Mouse (Mus musculus): ENCODE measurements around the gene Mlec. TPM values are rescaled to one million over a fixed set of nuclear protein-coding genes. Genes with fewer than 3 reads are reported as not detected.
"Not testable (repeated sequence)": the region's sequence is repeated elsewhere in the genome, so short reads cannot be mapped to it uniquely, and the experiment has no call there.

Mlec gene
- polyA plus RNA-seq, 1 experiment from 2014 or later = 57.7 TPM

GRCm38 (mm10) chr5:115168641-115169415 is 10.8 kb upstream of the Mlec start:
- ATAC-seq (ENCODE audit: low FRiP score, low read depth) = no peak
- no peak overlapping the region for H3K27ac ChIP-seq
- H3K36me3 ChIP-seq = peaks cover 13% of the 10 kb centered on the region
- peaks cover 4% of the 10 kb centered on the region; the same call in 1 of the 2 replicates for H3K4me1 ChIP-seq
- WGBS = 33% methylated on average over 27 of the region's 27 CpGs
- no peak overlapping the region for H3K4me3 ChIP-seq
- H3K4me2 ChIP-seq (replicated peaks) = no peak overlapping the region; the same call in 1 of the 2 replicates
- no peaks in the 10 kb centered on the region for H3K9me3 ChIP-seq
- no peaks in the 10 kb centered on the region for H3K27me3 ChIP-seq (replicated peaks)
- 0 out of 2 replicates have a peak overlapping the region, but pooled peaks have one; percentile 8 for H3K9ac ChIP-seq

GRCm38 (mm10) chr5:115167396-115167795 is 9.4 kb upstream of the Mlec start:
- Histone ChIP-seq H3K4me1 (peaks cover 4% of the 10 kb centered on the region; the same call in 1 of the 2 replicates), H3K4me3 (no peak overlapping the region), H3K9ac (no peak overlapping the region), H3K27ac (no peak overlapping the region), H3K4me2 (replicated peaks) (no peak overlapping the region), H3K27me3 (replicated peaks) (no peaks in the 10 kb centered on the region), H3K9me3 (no peaks in the 10 kb centered on the region), H3K36me3 (peaks cover 11% of the 10 kb centered on the region)
- ATAC-seq (ENCODE audit: low FRiP score, low read depth) = no peak
- 71% methylated on average over 6 of the region's 6 CpGs for WGBS

GRCm38 (mm10) chr5:115166815-115167194 is 8.8 kb upstream of the Mlec start:
- Histone ChIP-seq H3K27ac (no peak overlapping the region), H3K4me1 (peaks cover 4% of the 10 kb centered on the region; the same call in 1 of the 2 replicates), H3K27me3 (replicated peaks) (no peaks in the 10 kb centered on the region), H3K9ac (no peak overlapping the region), H3K4me2 (replicated peaks) (no peak overlapping the region), H3K9me3 (no peaks in the 10 kb centered on the region), H3K36me3 (peaks cover 5% of the 10 kb centered on the region), H3K4me3 (no peak overlapping the region)
- ATAC-seq (ENCODE audit: low FRiP score, low read depth) = no peak
- WGBS = 83% methylated on average over 7 of the region's 7 CpGs

- Histone ChIP-seq H3K9me3 (no peaks in the 10 kb centered on the region), H3K27me3 (replicated peaks) (no peaks in the 10 kb centered on the region), H3K36me3 (peaks cover 4% of the 10 kb centered on the region; the same call in 1 of the 2 replicates), H3K4me3 (no peak overlapping the region), H3K27ac (no peak overlapping the region), H3K9ac (no peak overlapping the region), H3K4me2 (replicated peaks) (no peak overlapping the region), H3K4me1 (peaks cover 4% of the 10 kb centered on the region; the same call in 1 of the 2 replicates)
- 57% methylated on average over 11 of the region's 11 CpGs for WGBS
- ATAC-seq (ENCODE audit: low FRiP score, low read depth) = no peak
These were observed 8.2 kb upstream of the Mlec start for GRCm38 (mm10) chr5:115165895-115166814.

- Histone ChIP-seq H3K36me3 (peaks cover 3% of the 10 kb centered on the region; the same call in 1 of the 2 replicates), H3K4me1 (peaks cover 4% of the 10 kb centered on the region; the same call in 1 of the 2 replicates), H3K4me3 (no peak overlapping the region), H3K9me3 (no peaks in the 10 kb centered on the region), H3K27me3 (replicated peaks) (no peaks in the 10 kb centered on the region), H3K4me2 (replicated peaks) (no peak overlapping the region), H3K9ac (no peak overlapping the region), H3K27ac (no peak overlapping the region)
- 61% methylated on average over 9 of the region's 9 CpGs for WGBS
- ATAC-seq (ENCODE audit: low FRiP score, low read depth) = no peak
These were observed 7.4 kb upstream of the Mlec start for GRCm38 (mm10) chr5:115165351-115165750.

- not testable (repeated sequence) for H3K27me3 ChIP-seq (replicated peaks)
- WGBS = 76% methylated on average over 4 of the region's 4 CpGs
These were observed 6.5 kb upstream of the Mlec start for GRCm38 (mm10) chr5:115164446-115164845.

GRCm38 (mm10) chr5:115163563-115163962 is 5.6 kb upstream of the Mlec start:
- Histone ChIP-seq H3K36me3 (no peaks in the 10 kb centered on the region), H3K4me3 (no peak overlapping the region), H3K4me2 (replicated peaks) (0 out of 2 replicates have a peak overlapping the region, but pooled peaks have one; percentile 4), H3K4me1 (0 out of 2 replicates have a peak, but pooled peaks cover 3% of the 10 kb centered on the region), H3K9ac (no peak overlapping the region), H3K27ac (no peak overlapping the region), H3K27me3 (replicated peaks) (no peaks in the 10 kb centered on the region), H3K9me3 (no peaks in the 10 kb centered on the region)
- no peak for ATAC-seq (ENCODE audit: low FRiP score, low read depth)
- WGBS = 42% methylated on average over 8 of the region's 8 CpGs

More at GRCm38 (mm10) chr5:115164446-115164845, 6.5 kb upstream of the Mlec start:
- ATAC-seq (ENCODE audit: low FRiP score, low read depth); H3K4me1 ChIP-seq; H3K9me3 ChIP-seq; H3K27ac ChIP-seq; H3K36me3 ChIP-seq; H3K4me2 ChIP-seq (replicated peaks); H3K4me3 ChIP-seq; H3K9ac ChIP-seq: not testable (repeated sequence)

GRCm38 (mm10) chr5:115161940-115162279 is 3.9 kb upstream of the Mlec start:
- not testable (repeated sequence) for ATAC-seq (ENCODE audit: low FRiP score, low read depth); H3K36me3 ChIP-seq; H3K27me3 ChIP-seq (replicated peaks); H3K4me3 ChIP-seq; H3K4me2 ChIP-seq (replicated peaks); H3K9ac ChIP-seq; H3K9me3 ChIP-seq; H3K27ac ChIP-seq
- H3K4me1 ChIP-seq = peaks cover 11% of the 10 kb centered on the region
- WGBS = 75% methylated on average over 1 of the region's 1 CpGs

GRCm38 (mm10) chr5:115161064-115161939 is 3.3 kb upstream of the Mlec start:
- H3K4me1 ChIP-seq = peaks cover 16% of the 10 kb centered on the region
- H3K9me3 ChIP-seq = no peaks in the 10 kb centered on the region
- H3K27me3 ChIP-seq (replicated peaks) = no peaks in the 10 kb centered on the region
- H3K36me3 ChIP-seq = no peaks in the 10 kb centered on the region
- WGBS = 68% methylated on average over 13 of the region's 13 CpGs
- H3K9ac ChIP-seq = no peak overlapping the region
- no peak overlapping the region for H3K4me3 ChIP-seq
- H3K27ac ChIP-seq = no peak overlapping the region; the same call in 1 of the 2 replicates
- H3K4me2 ChIP-seq (replicated peaks) = no peak overlapping the region
- no peak for ATAC-seq (ENCODE audit: low FRiP score, low read depth)

- WGBS = 83% methylated on average over 6 of the region's 6 CpGs
- no peak for ATAC-seq (ENCODE audit: low FRiP score, low read depth)
- H3K4me1 ChIP-seq = peaks cover 23% of the 10 kb centered on the region
- no peak overlapping the region for H3K4me2 ChIP-seq (replicated peaks)
- H3K36me3 ChIP-seq = no peaks in the 10 kb centered on the region
- no peak overlapping the region for H3K9ac ChIP-seq
- no peak overlapping the region for H3K27ac ChIP-seq
- no peaks in the 10 kb centered on the region for H3K9me3 ChIP-seq
- no peaks in the 10 kb centered on the region for H3K27me3 ChIP-seq (replicated peaks)
- no peak overlapping the region for H3K4me3 ChIP-seq
These were observed 2.7 kb upstream of the Mlec start for GRCm38 (mm10) chr5:115160655-115161054.

GRCm38 (mm10) chr5:115159165-115159564 is 1.2 kb upstream of the Mlec start:
- H3K27ac ChIP-seq = peak overlapping the region; percentile 67; the same call in 1 of the 2 replicates
- H3K4me3 ChIP-seq = peak overlapping the region; percentile 96
- H3K9ac ChIP-seq = peak overlapping the region; percentile 97
- H3K27me3 ChIP-seq (replicated peaks) = no peaks in the 10 kb centered on the region
- no peak for ATAC-seq (ENCODE audit: low FRiP score, low read depth)
- peaks cover 35% of the 10 kb centered on the region for H3K4me1 ChIP-seq
- no peaks in the 10 kb centered on the region for H3K36me3 ChIP-seq
- no peaks in the 10 kb centered on the region for H3K9me3 ChIP-seq
- peak overlapping the region; percentile 93 for H3K4me2 ChIP-seq (replicated peaks)
- WGBS = 35% methylated on average over 12 of the region's 12 CpGs
